Mouse (Mus musculus) olfactory bulb, adult 2 months (tissue): Measurements from ENCODE around the gene Trim2.

ENCODE experiments used
- CTCF ChIP-seq: fragments of 200-500 bp; IDR thresholded peaks from 2 replicates; pipeline ENCODE4 v1.5.1; 2012; ENCODE audit warnings: low read depth, mild to moderate bottlenecking, low read length, moderate library complexity; ENCODE audit not compliant: insufficient read depth
- POLR2A ChIP-seq: fragments of 200-500 bp; IDR thresholded peaks from 2 replicates; pipeline ENCODE4 v1.6.1; 2012; ENCODE audit warnings: mild to moderate bottlenecking, low read depth, low read length, moderate library complexity; ENCODE audit not compliant: insufficient read depth

GRCm38 (mm10) chr3:84305722-84306510, 761 bp downstream of the Trim2 start:
- TF ChIP-seq POLR2A, result no peak; the same call in 1 of the 2 replicates
- TF ChIP-seq CTCF, result no peak
